Mouse (Mus musculus) brain, embryonic 14.5 days (tissue): ENCODE measurements around the gene Fam216b.

Source experiments
- CTCF ChIP-seq: fragments of 200-500 bp; IDR thresholded peaks from 2 replicates; pipeline ENCODE4 v1.5.1; 2012; ENCODE audit warnings: inconsistent platforms, mild to moderate bottlenecking, moderate library complexity, borderline replicate concordance; ENCODE audit not compliant: insufficient read depth, insufficient read length; ENCODE audit errors: extremely low read depth
- POLR2A ChIP-seq: fragments of 200-500 bp; IDR thresholded peaks from 2 replicates; pipeline ENCODE4 v1.6.1; 2012; ENCODE audit warnings: mild to moderate bottlenecking, inconsistent platforms, borderline replicate concordance; ENCODE audit not compliant: poor library complexity, insufficient read depth, insufficient read length, severe bottlenecking; ENCODE audit errors: extremely low read depth

DNA sequence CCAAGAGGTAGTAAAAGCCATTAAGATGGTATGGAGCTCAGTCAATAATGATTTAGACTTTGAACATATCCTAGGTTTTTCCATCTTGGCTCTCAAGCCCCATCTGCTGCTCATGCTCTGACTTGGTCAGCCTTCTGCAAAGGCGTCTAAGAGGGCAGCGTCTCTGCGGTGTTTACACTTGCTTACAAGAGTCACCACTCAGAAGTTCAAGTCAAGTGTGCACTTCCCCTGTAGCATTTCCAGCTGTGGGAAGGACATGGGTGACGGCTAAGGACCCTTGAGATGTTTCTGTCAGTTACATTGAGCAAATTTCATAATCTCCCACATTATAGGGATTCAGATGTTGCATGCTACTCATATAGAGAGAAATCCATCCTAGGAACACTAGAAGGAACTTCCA is 40.1 kb downstream of the Fam216b start:
- TF ChIP-seq CTCF (no peak), POLR2A (no peak)
